Mouse (Mus musculus) cortical plate, adult 2 months (tissue): Measurements from ENCODE around the gene Lama2. TPM values are rescaled to one million over a fixed set of nuclear protein-coding genes. Genes with fewer than 3 reads are reported as not detected.
A peak's percentile ranks its signal among the peaks of the same experiment; 100 is the strongest.
"Not testable (repeated sequence)": the region's sequence is repeated elsewhere in the genome, so short reads cannot be mapped to it uniquely, and the experiment has no call there.

Experiments
- H3K27ac ChIP-seq: fragments of 200-500 bp; 2 replicates; pipeline ENCODE4 v1.5.1; 2012; ENCODE audit warnings: low read length, control low read depth, inconsistent platforms; ENCODE audit not compliant: insufficient read depth
- H3K4me1 ChIP-seq: fragments of 200-500 bp; 2 replicates; pipeline ENCODE4 v1.6.1; 2011; ENCODE audit warnings: low read length; ENCODE audit not compliant: control insufficient read depth, insufficient read depth
- H3K4me3 ChIP-seq: fragments of 200-500 bp; 2 replicates; pipeline ENCODE4 v1.5.1; 2011; ENCODE audit warnings: mild to moderate bottlenecking, low read length, control low read depth; ENCODE audit not compliant: insufficient read depth
- CTCF ChIP-seq: fragments of 200-500 bp; IDR thresholded peaks from 2 replicates; pipeline ENCODE4 v1.5.1; 2011; ENCODE audit warnings: mild to moderate bottlenecking, control low read depth, low read length; ENCODE audit not compliant: insufficient read depth; ENCODE audit errors: extremely low read depth
- POLR2A ChIP-seq: fragments of 200-500 bp; IDR thresholded peaks from 2 replicates; pipeline ENCODE4 v1.6.1; 2011; ENCODE audit warnings: mild to moderate bottlenecking, low read length, control low read depth; ENCODE audit not compliant: insufficient read depth; ENCODE audit errors: extremely low read depth
- polyA plus RNA-seq: library from polyadenylated mRNA; depleted of rRNA; stranded (reverse); fragments of >200 nt; gene quantifications from 2 replicates; pipeline ENCODE4 v1.2.3, GENCODE M21; 2012

The Lama2 gene
- polyA plus RNA-seq, 1 experiment, result 7.5 TPM

GRCm38 (mm10) chr10:26995182-26995975 lies 624.2 kb downstream of the Lama2 start:
- Histone ChIP-seq H3K4me3 (no peak overlapping the region), H3K27ac (no peak overlapping the region), H3K4me1 (no peaks in the 10 kb centered on the region)
- TF ChIP-seq POLR2A, result no peak
- peak; percentile 45; the same call in 1 of the 2 replicates for TF ChIP-seq CTCF

- H3K4me1 ChIP-seq, result no peaks in the 10 kb centered on the region
- no peak overlapping the region for H3K27ac ChIP-seq
- no peak overlapping the region for H3K4me3 ChIP-seq
- TF ChIP-seq CTCF, result no peak
- no peak for TF ChIP-seq POLR2A
Measured at GRCm38 (mm10) chr10:26993971-26994761, 625.4 kb downstream of the Lama2 start.

GRCm38 (mm10) chr10:26985451-26985850 lies 634.1 kb downstream of the Lama2 start:
- Histone ChIP-seq H3K27ac (no peak overlapping the region), H3K4me1 (no peaks in the 10 kb centered on the region), H3K4me3 (no peak overlapping the region)
- TF ChIP-seq CTCF (no peak), POLR2A (no peak)

GRCm38 (mm10) chr10:26984082-26984481 lies 635.5 kb downstream of the Lama2 start:
- H3K27ac ChIP-seq, H3K4me1 ChIP-seq, H3K4me3 ChIP-seq: not testable (repeated sequence)

- Histone ChIP-seq H3K27ac (no peak overlapping the region), H3K4me1 (no peaks in the 10 kb centered on the region), H3K4me3 (no peak overlapping the region)
- TF ChIP-seq CTCF, result no peak
- TF ChIP-seq POLR2A, result no peak
Measured at GRCm38 (mm10) chr10:26983583-26983982, 636.0 kb downstream of the Lama2 start.

GRCm38 (mm10) chr10:26982621-26983020 lies 636.9 kb downstream of the Lama2 start:
- no peaks in the 10 kb centered on the region for H3K4me1 ChIP-seq
- TF ChIP-seq CTCF, result no peak
- no peak for TF ChIP-seq POLR2A
- H3K27ac ChIP-seq, result no peak overlapping the region
- no peak overlapping the region for H3K4me3 ChIP-seq

- Histone ChIP-seq H3K4me3 (no peak overlapping the region), H3K4me1 (no peaks in the 10 kb centered on the region), H3K27ac (no peak overlapping the region)
- TF ChIP-seq POLR2A (no peak), CTCF (no peak)
Measured at GRCm38 (mm10) chr10:26975372-26975771, 644.2 kb downstream of the Lama2 start.

GRCm38 (mm10) chr10:26974224-26974623 lies 645.3 kb downstream of the Lama2 start:
- Histone ChIP-seq H3K4me3 (no peak overlapping the region), H3K4me1 (no peaks in the 10 kb centered on the region), H3K27ac (no peak overlapping the region)
- TF ChIP-seq POLR2A (no peak), CTCF (no peak)

GRCm38 (mm10) chr10:26973575-26973974 lies 646.0 kb downstream of the Lama2 start:
- Histone ChIP-seq H3K4me1 (no peaks in the 10 kb centered on the region), H3K4me3 (no peak overlapping the region), H3K27ac (no peak overlapping the region)
- TF ChIP-seq CTCF (no peak), POLR2A (no peak)

- H3K4me3 ChIP-seq, result no peak overlapping the region
- TF ChIP-seq POLR2A (no peak), CTCF (no peak)
- no peak overlapping the region for H3K27ac ChIP-seq
- no peaks in the 10 kb centered on the region for H3K4me1 ChIP-seq
Measured at GRCm38 (mm10) chr10:26958513-26958912, 661.0 kb downstream of the Lama2 start.
